Mouse (Mus musculus): ENCODE measurements around the gene Ngrn.

Gene Ngrn

DNA sequence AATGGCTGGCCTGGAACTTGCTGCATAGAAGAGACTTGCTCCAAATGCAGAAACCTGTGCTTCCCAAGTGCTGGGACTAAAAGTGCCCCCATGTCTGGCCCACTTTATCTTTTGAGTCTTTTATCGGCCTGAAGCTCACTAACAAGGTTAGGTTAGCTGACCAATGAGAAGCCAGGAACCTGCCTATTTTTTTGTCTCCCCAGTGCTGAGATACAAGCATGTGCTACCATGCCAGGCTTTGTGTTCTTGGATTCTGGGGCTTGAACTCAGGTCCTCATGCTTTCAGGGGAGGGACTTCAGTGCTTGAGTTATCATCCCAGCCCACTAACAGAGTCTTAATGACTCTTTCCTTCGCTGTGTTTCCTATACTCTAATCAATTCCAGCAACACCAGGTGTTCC, 3.3 kb upstream of the Ngrn start:
- DNase-seq (ENCODE audit: inconsistent age in 2 of 2, low spot score in 1 of 2) = no peak

DNA sequence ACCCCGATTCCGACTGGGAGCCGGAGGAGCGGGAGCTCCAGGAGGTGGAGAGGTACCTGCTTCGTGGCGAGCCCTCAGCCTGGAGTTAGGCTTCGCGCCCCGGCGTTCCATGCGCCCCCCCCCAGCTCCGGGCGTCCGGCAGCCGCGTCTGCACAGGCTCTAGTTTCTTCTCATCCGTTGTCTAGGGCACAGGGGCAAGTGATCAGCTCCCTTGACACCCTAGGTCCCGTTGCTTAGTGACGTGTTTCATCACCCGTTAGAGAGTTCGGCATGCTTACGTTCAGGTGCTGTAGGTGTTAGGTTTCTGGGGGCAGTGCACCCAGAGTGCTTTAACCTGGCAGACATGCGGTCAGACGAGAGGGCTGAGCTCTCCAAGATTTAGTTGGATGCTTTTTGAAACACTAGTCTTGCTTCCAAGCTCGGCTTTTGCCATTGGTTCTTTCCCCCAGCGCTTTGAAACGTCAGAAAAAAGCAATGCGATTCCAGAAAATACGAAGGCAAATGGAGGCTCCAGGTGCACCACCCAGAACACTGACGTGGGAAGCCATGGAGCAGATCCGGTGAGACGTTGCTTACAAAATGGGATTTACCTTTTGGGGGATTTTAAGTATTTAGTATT, 466 bp downstream of the Ngrn start:
- no peak for DNase-seq (ENCODE audit: inconsistent age in 2 of 2, low spot score in 1 of 2)

DNA sequence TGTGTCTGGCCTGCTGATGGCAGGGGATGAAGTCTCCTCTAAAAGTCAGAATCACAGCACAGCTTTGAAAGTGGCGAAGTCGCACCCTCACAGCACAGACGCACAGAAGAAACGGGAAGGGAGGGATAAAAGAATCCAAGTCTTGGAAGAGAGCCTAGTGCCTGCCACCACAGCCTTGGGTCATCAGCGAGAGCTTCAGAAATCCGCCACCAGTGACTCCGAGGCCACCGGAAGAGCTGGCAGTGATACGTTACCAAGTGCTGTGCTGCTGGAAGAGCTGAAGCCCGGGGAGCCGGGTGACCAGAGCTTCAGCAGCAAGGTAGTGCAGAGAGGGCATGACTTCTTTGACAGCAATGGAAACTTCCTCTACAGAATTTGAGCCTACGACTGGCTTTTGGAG, 3.6 kb downstream of the Ngrn start:
- peak; percentile 47 to 84 for DNase-seq (ENCODE audit: inconsistent age in 2 of 2, low spot score in 1 of 2)

DNA sequence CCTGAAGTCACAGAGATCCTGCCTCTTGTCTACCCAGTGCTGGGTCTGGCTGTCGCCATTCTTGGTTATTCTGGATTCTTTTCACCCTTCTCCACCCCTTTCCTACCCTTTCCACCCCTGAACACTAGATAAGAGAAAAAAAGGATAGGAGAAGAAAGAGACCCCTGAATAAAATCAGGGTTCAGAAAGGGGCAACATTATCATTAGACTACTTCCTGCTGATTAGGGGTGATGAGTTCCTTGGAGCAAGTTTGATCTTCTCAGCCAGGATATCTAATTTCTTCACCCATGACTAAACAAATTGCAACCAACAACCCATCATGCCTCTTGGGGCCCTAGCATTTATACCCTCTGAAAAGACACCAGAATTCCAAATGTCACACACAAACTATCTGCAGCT, 6.7 kb downstream of the Ngrn start:
- DNase-seq (ENCODE audit: inconsistent age in 2 of 2, low spot score in 1 of 2) = no peak

DNA sequence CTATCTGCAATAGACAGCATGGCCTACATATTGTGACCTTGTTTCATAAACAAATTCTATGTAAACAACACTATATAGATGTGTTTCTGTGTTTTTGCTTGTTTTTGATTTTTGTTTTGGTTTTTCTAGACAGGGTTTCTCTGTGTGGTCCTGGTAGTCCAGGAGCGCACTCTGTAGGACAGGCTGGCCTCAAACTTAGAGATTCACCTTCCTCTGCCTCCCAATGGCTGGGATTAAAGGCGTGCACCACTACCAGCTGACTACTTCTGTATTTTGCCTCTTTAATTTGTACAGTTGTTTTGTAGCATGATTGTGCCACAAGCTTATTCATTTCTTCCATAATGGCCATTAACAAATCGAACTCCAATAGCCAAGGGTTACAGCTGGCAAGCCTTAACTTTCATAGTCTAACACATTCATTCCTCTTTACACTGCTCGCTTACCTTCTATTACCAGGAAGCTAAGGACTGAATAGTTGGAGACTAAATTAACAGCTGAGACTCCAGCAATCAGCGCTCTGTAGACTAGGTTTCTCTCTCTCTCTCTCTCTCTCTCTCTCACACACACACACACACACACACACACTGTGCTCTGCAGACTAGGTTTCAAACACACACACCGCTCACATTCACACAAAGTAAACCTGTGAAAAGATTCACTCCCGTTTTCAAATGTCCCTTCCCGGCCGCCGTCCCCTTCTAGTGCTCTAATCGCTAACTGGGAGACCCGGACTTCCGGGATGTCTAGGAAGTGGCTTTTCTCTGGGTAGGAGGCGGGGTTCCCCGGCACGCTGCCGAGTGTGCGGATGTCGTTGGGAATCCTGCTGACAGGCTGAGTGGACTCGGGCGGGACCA, 8.1 kb downstream of the Ngrn start, which contains the start of gene Vps33b:
Gene Vps33b (plus strand): TSS at position 753 of the 854 bp plus-strand sequence.
- DNase-seq (ENCODE audit: inconsistent age in 2 of 2, low spot score in 1 of 2) = peak; percentile 95 to 98

DNA sequence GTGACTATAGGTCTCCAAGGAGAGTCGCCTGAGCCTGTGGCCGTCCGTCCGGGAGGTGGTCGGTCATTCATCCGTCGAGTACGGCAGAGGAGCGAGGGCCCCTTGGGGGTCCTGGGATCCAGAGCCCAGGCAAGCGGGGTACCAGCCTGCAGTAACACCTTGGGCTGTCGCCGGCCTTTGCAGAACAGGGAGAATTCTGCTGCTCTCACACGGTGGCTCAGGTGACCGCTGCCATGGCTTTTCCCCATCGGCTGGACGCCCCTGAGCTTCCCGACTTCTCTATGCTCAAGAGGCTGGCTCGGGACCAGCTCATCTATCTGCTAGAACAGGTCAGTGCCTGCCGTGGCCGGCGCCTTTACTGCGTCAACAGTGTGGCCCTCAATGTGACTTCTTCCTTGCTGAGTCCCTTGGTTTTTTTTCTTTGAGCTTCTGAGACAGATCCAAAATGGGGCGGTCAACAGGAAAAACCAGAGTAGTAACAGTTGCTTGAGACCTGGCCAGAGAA, 8.8 kb downstream of the Ngrn start:
- no peak for DNase-seq (ENCODE audit: inconsistent age in 2 of 2, low spot score in 1 of 2)

DNA sequence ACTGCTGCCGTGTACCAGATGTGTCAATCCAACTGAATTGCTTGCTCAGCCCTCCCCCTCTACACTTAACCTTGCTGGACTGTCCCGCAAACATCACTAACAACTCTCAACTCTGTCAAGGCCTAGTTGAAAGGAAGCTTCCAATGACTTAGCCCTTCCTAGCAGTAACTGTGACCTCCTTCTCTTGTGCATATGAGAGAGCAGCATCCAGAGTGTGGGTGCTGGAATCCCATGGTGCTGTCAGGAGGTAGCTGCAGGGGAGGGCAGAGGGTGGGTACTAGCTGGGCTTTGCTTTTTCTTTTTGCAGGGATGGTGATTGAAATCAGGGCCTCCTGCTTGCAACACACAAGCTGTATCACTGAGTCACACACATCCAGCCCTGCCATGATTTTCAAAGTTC, 12.4 kb downstream of the Ngrn start:
- peak in 1 of 2 experiments; percentile 80 for DNase-seq (ENCODE audit: inconsistent age in 2 of 2, low spot score in 1 of 2)

DNA sequence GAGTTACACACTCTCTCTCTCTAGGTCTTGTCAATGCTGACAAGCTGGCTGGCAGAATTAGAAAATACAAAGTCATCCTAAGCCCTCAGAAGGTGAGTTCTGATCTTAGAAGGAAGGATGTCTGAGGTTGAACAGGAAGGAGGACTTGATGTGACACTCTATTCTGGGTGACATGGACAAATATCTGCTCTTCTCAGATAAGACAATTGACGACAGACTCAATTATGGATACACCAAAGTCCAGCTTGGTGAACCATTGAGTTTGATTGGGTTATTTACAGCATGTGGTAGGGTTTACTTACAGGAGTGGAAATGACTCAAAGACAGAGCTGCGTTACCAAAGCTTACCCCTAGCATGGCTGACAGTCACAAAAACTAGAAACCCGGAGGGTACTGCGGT, 15.4 kb downstream of the Ngrn start:
- DNase-seq (ENCODE audit: inconsistent age in 2 of 2, low spot score in 1 of 2) = no peak

DNA sequence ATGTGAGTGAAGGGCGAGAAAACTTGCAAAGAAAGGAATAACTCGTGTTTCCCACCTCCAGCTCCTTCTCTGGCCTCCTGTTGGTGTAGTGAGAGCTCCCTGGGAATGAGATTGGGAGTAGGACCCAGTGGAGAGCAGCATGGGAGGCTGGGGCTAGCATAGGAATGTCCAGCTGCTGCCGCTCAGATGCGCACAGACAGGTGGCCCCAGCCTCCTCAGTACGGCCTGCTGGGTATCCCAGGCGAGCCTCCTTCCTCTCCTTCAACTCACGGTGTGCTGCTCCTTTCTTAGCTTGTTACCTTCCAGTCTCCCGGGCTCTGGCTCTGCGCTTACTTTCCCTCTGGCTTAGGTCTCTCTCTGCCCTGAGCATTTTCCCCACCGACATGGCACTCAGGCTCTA, 19.0 kb downstream of the Ngrn start:
- no peak for DNase-seq (ENCODE audit: inconsistent age in 2 of 2, low spot score in 1 of 2)

DNA sequence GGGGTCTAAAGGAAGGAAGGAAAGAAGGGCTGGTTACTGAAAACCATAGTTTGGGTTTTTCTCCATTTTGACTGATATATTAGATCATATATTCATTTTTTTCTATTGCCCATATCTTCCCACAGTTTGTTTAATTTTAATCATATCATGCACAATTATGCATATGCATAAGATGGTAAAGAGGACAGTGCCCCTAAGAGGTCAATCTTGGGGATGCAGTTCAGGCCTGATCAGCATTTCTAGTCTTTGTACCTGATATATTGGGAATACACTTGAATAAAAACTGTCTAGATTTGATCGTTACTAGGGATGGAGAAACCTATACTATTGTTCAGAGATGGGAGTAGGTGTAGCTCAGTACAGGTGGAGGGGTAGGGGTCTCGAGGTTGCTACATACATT, 20.0 kb downstream of the Ngrn start:
- no peak for DNase-seq (ENCODE audit: inconsistent age in 2 of 2, low spot score in 1 of 2)

DNA sequence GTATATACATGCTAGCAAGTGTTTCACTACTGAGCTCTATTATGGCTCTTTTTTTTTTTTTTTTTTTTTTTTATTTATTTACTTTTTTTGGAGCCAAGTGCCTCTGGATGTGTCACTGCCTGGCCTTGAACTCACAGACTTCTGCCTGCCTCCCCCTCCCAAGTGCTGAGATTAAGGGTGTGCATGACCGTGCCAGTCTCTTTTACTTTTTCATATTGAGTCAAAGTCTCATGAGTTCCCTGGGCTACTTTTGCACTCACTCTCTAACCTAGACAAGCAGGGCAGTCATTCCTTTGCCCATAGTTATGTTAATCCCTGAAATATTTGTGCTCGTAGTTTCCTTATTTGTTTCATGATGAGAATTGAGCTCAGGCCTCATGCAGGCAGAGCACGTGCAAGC, 20.6 kb downstream of the Ngrn start:
- DNase-seq (ENCODE audit: inconsistent age in 2 of 2, low spot score in 1 of 2) = peak; percentile 43 to 75

DNA sequence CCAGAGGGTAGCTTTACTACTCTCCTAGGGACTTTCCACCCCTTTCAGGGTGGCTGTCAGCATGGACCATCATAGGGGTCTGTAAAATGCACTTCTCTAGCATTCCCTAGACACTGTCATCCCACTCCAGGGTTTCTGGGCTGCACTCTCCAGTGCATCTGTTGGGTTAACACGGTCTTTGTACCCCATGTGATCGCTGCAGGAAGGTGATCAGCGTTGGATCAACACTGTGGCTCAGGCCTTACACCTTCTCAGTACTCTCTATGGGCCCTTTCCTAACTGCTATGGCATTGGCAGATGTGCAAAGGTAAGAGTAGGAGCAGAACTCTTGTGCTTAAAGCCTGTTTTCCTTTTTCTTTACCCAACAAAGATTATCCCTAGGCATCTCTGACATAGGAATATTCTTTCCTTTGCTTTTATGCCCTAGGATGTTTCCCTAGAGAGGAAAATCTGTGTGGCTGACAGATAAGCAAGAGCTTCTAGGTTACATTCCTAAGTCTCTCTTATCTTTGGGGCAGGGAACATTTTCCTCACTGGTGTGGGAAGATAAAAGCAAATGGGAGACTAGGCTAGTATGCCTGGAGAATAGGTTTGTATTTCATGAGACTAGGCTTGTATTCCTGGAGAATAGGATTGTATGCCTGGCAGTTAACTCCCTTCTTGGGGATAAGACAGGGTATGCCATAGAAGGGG, 22.4 kb downstream of the Ngrn start:
- DNase-seq (ENCODE audit: inconsistent age in 2 of 2, low spot score in 1 of 2) = no peak

DNA sequence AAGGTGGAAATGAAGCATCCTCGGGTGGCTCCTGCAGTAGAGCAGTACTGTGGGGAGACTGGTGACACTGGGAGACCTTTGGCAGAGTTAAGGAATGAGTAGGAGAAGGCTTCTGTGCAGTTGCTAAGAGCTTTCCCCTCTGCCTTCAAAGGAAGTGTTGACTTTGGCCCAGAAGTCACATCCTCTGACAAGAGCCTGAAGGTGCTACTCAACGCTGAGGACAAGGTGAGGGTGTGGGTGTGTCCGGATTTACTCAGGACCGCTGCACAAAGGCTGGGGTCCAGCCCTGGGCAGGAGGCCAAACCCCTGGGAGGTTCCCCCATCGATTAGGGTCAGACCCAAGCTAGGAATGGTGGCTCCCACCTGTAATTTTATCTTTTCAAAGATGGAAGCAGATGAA, 23.4 kb downstream of the Ngrn start:
- no peak for DNase-seq (ENCODE audit: inconsistent age in 2 of 2, low spot score in 1 of 2)

DNA sequence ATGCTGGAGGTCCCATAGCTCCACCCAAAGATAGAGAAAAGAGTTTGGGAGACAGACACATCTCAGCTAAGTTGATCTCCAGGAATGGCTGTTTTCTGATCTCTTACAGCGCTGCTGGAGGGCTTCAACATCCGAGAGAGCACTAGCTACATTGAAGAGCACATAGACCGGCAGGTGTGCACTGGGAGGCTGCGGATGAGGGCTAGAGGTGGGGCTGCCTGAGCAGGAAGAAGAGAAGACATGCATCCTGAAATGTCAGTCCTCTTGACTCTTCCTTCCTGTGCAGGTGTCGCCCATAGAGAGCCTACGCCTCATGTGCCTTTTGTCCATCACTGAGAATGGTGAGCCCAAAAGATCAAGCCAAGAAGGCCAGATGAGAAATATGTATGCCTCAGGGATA, 24.7 kb downstream of the Ngrn start:
- no peak for DNase-seq (ENCODE audit: inconsistent age in 2 of 2, low spot score in 1 of 2)

DNA sequence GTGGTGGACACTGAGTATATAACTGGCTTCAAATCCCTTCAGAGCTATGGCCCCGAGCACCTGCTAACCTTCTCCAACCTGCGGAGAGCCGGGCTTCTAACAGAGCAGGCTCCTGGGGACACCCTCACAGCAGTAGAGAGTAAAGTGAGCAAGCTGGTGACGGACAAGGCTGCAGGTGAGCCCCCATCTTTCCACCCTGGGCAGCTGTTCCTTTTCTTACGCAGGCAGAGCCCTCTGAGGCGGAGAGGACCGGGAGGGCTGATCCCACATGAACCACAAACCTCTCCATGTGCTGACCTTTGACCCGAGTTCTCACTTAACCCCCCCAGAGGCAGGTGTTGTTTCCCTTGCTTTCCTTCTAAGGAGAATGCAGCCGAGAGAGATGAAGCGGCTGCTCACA, 26.7 kb downstream of the Ngrn start:
- no peak for DNase-seq (ENCODE audit: inconsistent age in 2 of 2, low spot score in 1 of 2)

DNA sequence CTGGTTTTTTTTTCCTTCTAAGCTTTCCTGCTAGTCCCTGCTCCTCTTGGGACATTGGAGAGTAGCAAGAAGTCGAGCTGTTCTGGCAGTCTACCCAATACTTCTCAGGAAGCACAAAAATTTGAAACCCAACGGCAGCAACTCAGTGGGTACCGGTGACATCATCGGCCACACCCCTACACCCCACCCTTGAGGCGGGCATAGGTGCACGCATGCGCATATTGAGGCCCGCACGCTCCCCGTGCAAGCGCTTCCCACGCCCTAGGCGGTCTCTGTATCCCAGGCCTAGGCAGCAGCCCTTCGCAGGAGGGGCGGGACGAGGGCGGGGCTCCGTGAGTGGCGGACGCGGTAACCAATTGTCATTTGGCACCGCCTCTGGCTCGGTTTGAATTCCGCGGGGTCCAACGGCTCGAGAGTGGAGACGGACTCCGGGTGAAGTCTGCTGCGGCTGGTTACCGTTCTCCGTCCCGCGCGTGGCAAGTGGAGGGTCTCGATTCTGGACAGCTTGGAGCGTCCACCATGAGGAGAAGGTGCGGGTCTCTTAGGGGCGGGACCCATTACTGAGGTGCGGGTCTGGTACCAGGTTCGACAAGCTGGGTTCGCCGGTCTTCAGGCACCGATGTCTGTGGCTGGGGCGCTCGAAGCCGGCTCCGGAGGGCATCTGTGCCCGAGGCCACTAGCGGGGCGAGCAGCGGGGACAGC, 33.2 kb downstream of the Ngrn start, which contains the start of gene Prc1:
Gene Prc1 (plus strand): TSS at position 389 of the 702 bp plus-strand sequence.
- DNase-seq (ENCODE audit: inconsistent age in 2 of 2, low spot score in 1 of 2) = peak; percentile 99 to 100

DNA sequence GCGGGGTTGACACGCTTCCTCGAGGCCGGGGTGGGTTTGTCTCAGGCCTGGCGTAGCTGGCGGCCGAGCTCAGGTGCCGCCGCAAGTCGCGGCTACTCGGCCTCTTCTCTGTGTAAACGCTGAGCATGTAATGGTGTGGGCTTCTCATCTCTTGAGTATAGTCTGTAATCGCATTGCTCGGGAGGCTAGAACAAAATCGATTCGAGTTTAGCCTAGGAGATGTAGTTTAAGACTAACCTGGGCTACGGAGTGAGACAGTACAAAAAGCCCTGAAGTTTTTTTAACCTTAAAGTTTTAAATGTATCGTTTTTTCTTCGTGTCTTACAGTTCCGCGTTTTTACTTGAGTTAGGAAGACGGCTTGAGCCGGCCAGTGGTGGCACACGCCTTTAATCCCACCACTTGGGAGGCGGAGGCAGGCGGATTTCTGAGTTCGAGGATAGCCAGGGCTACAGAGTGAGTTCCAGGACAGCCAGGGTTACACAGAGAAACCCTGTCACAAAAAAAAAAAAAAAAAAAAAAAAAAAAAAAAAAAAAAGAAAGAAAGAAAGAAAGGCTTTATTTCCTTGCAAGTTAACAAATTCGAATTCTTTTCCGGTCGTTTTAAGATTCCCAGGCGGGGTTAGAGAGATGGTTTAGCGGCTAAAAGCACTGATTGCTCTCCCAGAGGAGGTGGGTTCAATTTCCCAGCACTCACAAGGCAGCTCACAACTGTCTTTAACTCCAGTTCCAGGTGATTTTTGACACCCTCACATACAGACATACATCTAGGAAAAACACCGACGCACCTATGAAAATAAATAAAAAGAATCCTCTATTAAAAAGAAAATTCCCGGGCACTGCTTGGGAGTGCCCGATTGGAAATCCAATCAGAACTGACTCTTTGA, 34.0 kb downstream of the Ngrn start:
- no peak for DNase-seq (ENCODE audit: inconsistent age in 2 of 2, low spot score in 1 of 2)

DNA sequence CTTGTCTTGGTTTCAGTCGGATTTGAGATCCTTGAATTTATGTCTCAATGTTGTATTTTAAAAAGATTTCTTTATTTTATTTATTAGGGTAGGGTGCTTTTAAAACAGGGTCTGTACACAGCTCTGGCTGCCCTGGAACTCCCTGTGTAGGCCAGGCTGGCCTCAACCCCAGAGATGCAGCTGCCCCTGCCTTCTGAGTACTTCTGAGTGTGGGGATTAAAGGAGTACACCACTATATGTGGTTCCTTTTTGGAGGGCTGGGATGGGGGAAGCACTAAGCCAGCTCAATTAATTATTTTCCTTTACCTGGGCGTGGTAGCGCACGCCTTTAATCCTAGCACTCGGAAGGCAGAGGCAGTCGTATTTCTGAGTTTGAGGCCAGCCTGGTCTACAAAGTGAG, 35.4 kb downstream of the Ngrn start:
- DNase-seq (ENCODE audit: inconsistent age in 2 of 2, low spot score in 1 of 2) = no peak

DNA sequence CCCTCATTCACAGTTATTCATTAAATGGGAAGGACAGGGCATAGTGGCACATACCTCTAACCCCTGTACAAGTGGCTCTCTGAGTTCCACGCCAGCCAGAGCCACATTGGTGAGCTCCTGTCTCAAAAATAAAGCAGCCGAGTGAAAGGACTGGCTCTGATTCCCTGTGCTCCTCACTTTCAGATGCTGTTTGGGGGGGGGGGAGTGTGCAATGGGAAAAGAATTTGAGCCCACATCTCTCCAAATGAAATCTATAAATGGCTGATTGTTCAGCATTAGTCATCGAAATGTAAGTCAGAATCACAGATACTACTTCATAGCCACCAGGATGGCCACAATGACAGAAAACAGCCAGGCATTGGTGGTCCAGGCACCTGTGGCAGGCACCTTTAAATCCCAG, 36.0 kb downstream of the Ngrn start:
- no peak for DNase-seq (ENCODE audit: inconsistent age in 2 of 2, low spot score in 1 of 2)

DNA sequence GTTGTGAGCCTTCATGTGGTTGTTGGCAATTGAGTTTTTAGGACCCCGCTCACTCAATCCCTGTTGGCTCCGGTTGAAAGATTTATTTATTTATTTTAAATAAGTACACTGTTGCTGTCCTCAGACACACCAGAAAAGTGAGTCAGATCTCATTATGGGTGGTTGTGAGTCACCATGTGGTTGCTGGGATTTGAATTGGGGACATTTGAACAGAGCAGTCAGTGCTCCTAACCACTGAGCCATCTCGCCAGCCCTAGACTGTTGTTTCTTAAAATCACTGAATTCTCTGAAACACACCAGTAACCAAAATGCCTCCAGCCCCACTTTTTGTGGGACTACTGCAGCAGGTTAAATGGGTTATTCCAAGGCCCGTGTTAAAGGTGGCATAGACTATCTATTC, 37.7 kb downstream of the Ngrn start:
- DNase-seq (ENCODE audit: inconsistent age in 2 of 2, low spot score in 1 of 2) = no peak

Measured in adrenal gland, adult (tissue).